Comparison of ENCODE assay signal across 33 mouse cellular contexts in the genomic region with DNA sequence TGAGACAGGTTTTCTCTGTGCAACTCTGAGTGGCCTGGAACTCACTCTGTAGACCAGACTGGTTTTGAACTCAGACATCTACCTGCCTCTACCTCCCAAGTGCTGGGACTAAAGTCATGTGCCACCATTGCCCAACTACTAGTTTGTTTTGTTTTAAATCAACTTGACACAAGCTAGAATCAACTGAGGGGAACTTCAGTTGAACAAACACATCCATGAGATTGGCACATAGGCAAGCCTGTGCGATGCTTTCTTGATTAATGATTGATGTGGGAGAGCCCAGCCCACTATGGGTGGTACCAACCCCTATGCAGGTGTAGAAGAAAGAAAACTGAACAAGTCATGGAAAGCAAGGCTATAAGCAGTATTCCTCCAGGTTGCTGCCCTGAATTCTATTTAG. TPM values are rescaled to one million over a fixed set of nuclear protein-coding genes. Genes with fewer than 3 reads are reported as not detected.
"Had no signal": no experiment of that assay in that cellular context is flagged by ENCODE, and none has a peak within 500 bp of the region (broad histone marks: within the 10 kb centered on the region; RNA-seq: fewer than 3 reads in every experiment).

No protein-coding gene starts in this region.

- H3K27ac ChIP-seq: embryonic facial prominence, embryonic 10.5 days; embryonic facial prominence, embryonic 12.5 days; embryonic facial prominence, embryonic 13.5 days; embryonic facial prominence, embryonic 15.5 days; forebrain, embryonic 10.5 days; forebrain, embryonic 12.5 days; forebrain, embryonic 13.5 days; forebrain, embryonic 15.5 days; gastrocnemius, adult 2 months; heart, adult 2 months had no signal

- H3K27me3 ChIP-seq: embryonic facial prominence, embryonic 12.5 days; embryonic facial prominence, embryonic 13.5 days; embryonic facial prominence, embryonic 15.5 days; forebrain, embryonic 15.5 days had no signal

- H3K9me3 ChIP-seq: embryonic facial prominence, embryonic 10.5 days; embryonic facial prominence, embryonic 12.5 days; embryonic facial prominence, embryonic 13.5 days; embryonic facial prominence, embryonic 15.5 days; forebrain, embryonic 10.5 days; forebrain, embryonic 12.5 days; forebrain, embryonic 13.5 days; forebrain, embryonic 15.5 days had no signal

- H3K4me2 ChIP-seq: embryonic facial prominence, embryonic 12.5 days; embryonic facial prominence, embryonic 13.5 days; embryonic facial prominence, embryonic 15.5 days; forebrain, embryonic 12.5 days; forebrain, embryonic 13.5 days; forebrain, embryonic 15.5 days had no signal

- DNase-seq: cerebellum, adult 2 months; cerebellum, adult 8-10 months; cerebellum, adult 9-10 months; cerebellum, adult 9-11 months; cerebellum, postnatal 10 days; cerebellum, postnatal 14 days; cerebellum, postnatal 25 days; cerebellum, postnatal 36 days; embryo, embryonic 11 days; forebrain, postnatal 0 days; gastrocnemius, adult 2 months; gastrocnemius, postnatal 10 days; gastrocnemius, postnatal 14 days; gastrocnemius, postnatal 25 days; gastrocnemius, postnatal 36 days; heart, adult 11 months; heart, adult 18-20 months; heart, adult 2 months had no signal

- H3K9ac ChIP-seq: embryonic facial prominence, embryonic 12.5 days; embryonic facial prominence, embryonic 13.5 days; embryonic facial prominence, embryonic 15.5 days; forebrain, embryonic 12.5 days; forebrain, embryonic 13.5 days; forebrain, embryonic 15.5 days; forebrain, postnatal 0 days had no signal

- ATAC-seq: forebrain, embryonic 13.5 days; forebrain, embryonic 14.5 days; forebrain, embryonic 15.5 days; forebrain, embryonic 16.5 days; forebrain, postnatal 0 days had no signal

- H3K36me3 ChIP-seq: embryonic facial prominence, embryonic 10.5 days; embryonic facial prominence, embryonic 12.5 days; embryonic facial prominence, embryonic 13.5 days; embryonic facial prominence, embryonic 15.5 days; forebrain, embryonic 10.5 days; forebrain, embryonic 12.5 days; forebrain, embryonic 15.5 days had no signal

- H3K4me3 ChIP-seq: embryonic facial prominence, embryonic 10.5 days; embryonic facial prominence, embryonic 12.5 days; embryonic facial prominence, embryonic 13.5 days; embryonic facial prominence, embryonic 15.5 days; erythroblast, embryonic 14.5 days; forebrain, embryonic 10.5 days; forebrain, embryonic 12.5 days; forebrain, embryonic 13.5 days; forebrain, embryonic 15.5 days; gastrocnemius, adult 2 months; heart, adult 2 months had no signal

RNA-seq across cellular contexts. Expression of gene Gfi1b, which starts 13.4 kb away (rescaled TPM):
- total RNA-seq: forebrain, postnatal 0 days; gastrocnemius, adult 18-20 months; gastrocnemius, adult 2 months; gastrocnemius, adult 8-10 months; gastrocnemius, postnatal 14 days; gastrocnemius, postnatal 25 days; gastrocnemius, postnatal 36 days; heart, adult 18-20 months; heart, adult 2 months had no signal
- polyA plus RNA-seq: cortical plate, adult 2 months; embryonic facial prominence, embryonic 15.5 days; forebrain, embryonic 14.5 days; forebrain, embryonic 15.5 days; forebrain, embryonic 16.5 days; forebrain, postnatal 0 days; frontal cortex, adult 2 months had no signal
